Mouse (Mus musculus) heart, adult 2 months (tissue): ENCODE measurements around the gene Maml2.

ENCODE experiments used
- CTCF ChIP-seq: fragments of 200-600 bp; IDR thresholded peaks from 2 replicates; pipeline ENCODE4 v1.8.1; 2022; ENCODE audit warnings: antibody characterized with exemption, mild to moderate bottlenecking, moderate library complexity
- EP300 ChIP-seq: fragments of 200-500 bp; IDR thresholded peaks from 2 replicates; pipeline ENCODE4 v1.6.1; 2011; ENCODE audit warnings: low read depth, low read length, control low read depth; ENCODE audit not compliant: insufficient read depth
- POLR2A ChIP-seq: fragments of 200-500 bp; IDR thresholded peaks from 2 replicates; pipeline ENCODE4 v1.6.1; 2011; ENCODE audit warnings: mild to moderate bottlenecking, low read depth, low read length, control low read depth; ENCODE audit not compliant: insufficient read depth

DNA sequence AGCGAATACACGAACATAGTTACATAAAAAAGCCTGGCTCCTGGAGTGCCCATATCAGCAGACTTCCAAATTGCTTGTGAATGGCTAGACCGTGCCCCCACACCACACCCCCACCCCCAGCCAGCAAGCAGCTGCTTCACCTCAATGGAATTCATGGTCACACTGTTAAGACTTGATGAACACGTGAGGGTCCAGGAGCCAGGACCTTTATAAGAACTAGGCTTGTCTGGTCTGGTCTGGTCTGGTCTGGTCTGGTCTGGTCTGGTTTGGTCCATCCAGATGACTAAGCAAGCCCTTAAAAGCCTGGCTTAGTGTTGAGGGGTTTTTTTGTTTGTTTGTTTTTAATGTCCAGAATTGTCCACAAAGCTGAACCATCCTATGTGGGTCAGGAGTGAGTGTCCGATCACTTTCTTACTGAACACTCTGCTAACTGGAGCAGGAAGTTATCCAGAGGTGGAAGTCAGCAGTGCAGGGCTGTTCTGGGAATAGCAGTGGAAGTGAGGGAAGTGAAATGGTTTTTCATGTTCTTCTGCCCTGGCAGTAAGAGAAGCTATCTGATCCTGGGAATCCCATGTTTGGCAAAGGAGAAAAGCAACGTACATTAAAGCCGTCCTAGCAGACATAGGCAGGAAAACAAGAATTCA, 200.1 kb downstream of the Maml2 start:
- TF ChIP-seq POLR2A (no peak), CTCF (peak; percentile 20; the same call in 1 of the 2 replicates), EP300 (no peak)
